Mouse (Mus musculus): Measurements from ENCODE around the gene Tbc1d22b. TPM values are rescaled to one million over a fixed set of nuclear protein-coding genes. Genes with fewer than 3 reads are reported as not detected.
A peak's percentile ranks its signal among the peaks of the same experiment; 100 is the strongest.
"Not testable (repeated sequence)": the region's sequence is repeated elsewhere in the genome, so short reads cannot be mapped to it uniquely, and the experiment has no call there.

Tbc1d22b gene
- 10 to 100 TPM; 10.2 to 11.3 TPM for total RNA-seq (2021)
- long read RNA-seq, experiment 1, transcript Tbc1d22b-201 (13 exons, 3,595 nt) = major isoform, 8 of 9 reads
- long read RNA-seq, experiment 1, partial matches to known transcripts = 0 of 9 reads
- long read RNA-seq, experiment 1, other reads (novel, unspliced or antisense) = 1 of 9 reads
- long read RNA-seq, experiment 2, transcript Tbc1d22b-201 (13 exons, 3,595 nt) = major isoform, 10 of 14 reads
- long read RNA-seq, experiment 2, partial matches to known transcripts = 4 of 14 reads
- long read RNA-seq, experiment 2, other reads (novel, unspliced or antisense) = 0 of 14 reads

GRCm38 (mm10) chr17:29549543-29550428, at the start of gene Tbc1d22b, which contains the start of gene Gm17657:
Gene Tbc1d22b (plus strand): TSS chr17:29549785.
Gene Gm17657 (minus strand): TSS chr17:29549638.
- peak; percentile 82 to 91 for DNase-seq (ENCODE audit: low spot score in 2 of 2)

GRCm38 (mm10) chr17:29500243-29500740, 49.3 kb upstream of the Tbc1d22b start:
- DNase-seq (ENCODE audit: low spot score in 2 of 2) = no peak

- no peak for DNase-seq (ENCODE audit: low spot score in 2 of 2)
Measured at GRCm38 (mm10) chr17:29500802-29501469, 48.6 kb upstream of the Tbc1d22b start.

GRCm38 (mm10) chr17:29502005-29502668, 47.4 kb upstream of the Tbc1d22b start:
- no peak for DNase-seq (ENCODE audit: low spot score in 2 of 2)

- no peak for DNase-seq (ENCODE audit: low spot score in 2 of 2)
Measured at GRCm38 (mm10) chr17:29502669-29503665, 46.6 kb upstream of the Tbc1d22b start.

GRCm38 (mm10) chr17:29503700-29504099, 45.9 kb upstream of the Tbc1d22b start:
- DNase-seq (ENCODE audit: low spot score in 2 of 2) = no peak

GRCm38 (mm10) chr17:29508927-29509608, 40.5 kb upstream of the Tbc1d22b start:
- no peak for DNase-seq (ENCODE audit: low spot score in 2 of 2)

GRCm38 (mm10) chr17:29510691-29511090, 38.9 kb upstream of the Tbc1d22b start:
- no peak for DNase-seq (ENCODE audit: low spot score in 2 of 2)

- DNase-seq (ENCODE audit: low spot score in 2 of 2) = peak in 1 of 2 experiments; percentile 46
Measured at GRCm38 (mm10) chr17:29513044-29513730, 36.4 kb upstream of the Tbc1d22b start.

GRCm38 (mm10) chr17:29514435-29514834, 35.1 kb upstream of the Tbc1d22b start:
- DNase-seq (ENCODE audit: low spot score in 2 of 2) = peak; percentile 58 to 75

GRCm38 (mm10) chr17:29518665-29519064, 30.9 kb upstream of the Tbc1d22b start:
- not testable (repeated sequence) for DNase-seq (ENCODE audit: low spot score in 2 of 2)

GRCm38 (mm10) chr17:29519731-29520130, 29.9 kb upstream of the Tbc1d22b start:
- no peak for DNase-seq (ENCODE audit: low spot score in 2 of 2)

- no peak for DNase-seq (ENCODE audit: low spot score in 2 of 2)
Measured at GRCm38 (mm10) chr17:29525613-29526012, 24.0 kb upstream of the Tbc1d22b start.

- DNase-seq (ENCODE audit: low spot score in 2 of 2) = no peak
Measured at GRCm38 (mm10) chr17:29528568-29529187, 20.9 kb upstream of the Tbc1d22b start.

GRCm38 (mm10) chr17:29530508-29530907, 19.1 kb upstream of the Tbc1d22b start:
- DNase-seq (ENCODE audit: low spot score in 2 of 2) = no peak

GRCm38 (mm10) chr17:29531278-29531677, 18.3 kb upstream of the Tbc1d22b start:
- DNase-seq (ENCODE audit: low spot score in 2 of 2) = no peak

GRCm38 (mm10) chr17:29531757-29532384, 17.7 kb upstream of the Tbc1d22b start:
- no peak for DNase-seq (ENCODE audit: low spot score in 2 of 2)

Data from gastrocnemius, postnatal 4 days (tissue).